Mouse (Mus musculus) frontal cortex, postnatal 14 days (tissue): ENCODE data around the gene Rsph14.
"Not testable (repeated sequence)": the region's sequence is repeated elsewhere in the genome, so short reads cannot be mapped to it uniquely, and the experiment has no call there.

Source experiments
- DNase-seq, 2 experiments: peaks; one replicate each; pipeline ENCODE4 v3.0.0; 2022; ENCODE audit warnings: low spot score in 2 of 2

Gene Rsph14

DNA sequence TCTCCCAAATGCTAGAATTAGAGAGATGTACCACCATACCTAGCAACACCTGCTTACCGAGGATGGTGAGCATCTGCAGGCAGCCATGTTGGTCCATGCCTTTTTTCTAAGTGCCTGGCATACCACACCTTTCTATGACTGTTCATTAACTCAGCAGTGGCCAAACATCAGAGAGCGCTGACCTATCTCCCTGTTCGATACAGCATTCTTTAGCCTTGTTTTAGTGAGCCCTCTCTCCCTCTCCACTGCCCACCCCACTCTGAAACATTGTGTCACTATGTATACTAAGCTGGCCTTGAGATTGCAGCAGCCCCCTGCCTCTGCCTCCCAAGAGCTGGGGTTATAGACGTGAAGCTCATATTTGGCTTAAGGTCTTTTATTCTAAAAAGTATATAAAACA lies 21.3 kb upstream of the Rsph14 start:
- no peak for DNase-seq

- DNase-seq: no peak
These were observed 20.5 kb upstream of the Rsph14 start for GRCm38 (mm10) chr10:75052902-75053301.

- no peak for DNase-seq
These were observed 19.1 kb upstream of the Rsph14 start for GRCm38 (mm10) chr10:75051364-75052074.

DNA sequence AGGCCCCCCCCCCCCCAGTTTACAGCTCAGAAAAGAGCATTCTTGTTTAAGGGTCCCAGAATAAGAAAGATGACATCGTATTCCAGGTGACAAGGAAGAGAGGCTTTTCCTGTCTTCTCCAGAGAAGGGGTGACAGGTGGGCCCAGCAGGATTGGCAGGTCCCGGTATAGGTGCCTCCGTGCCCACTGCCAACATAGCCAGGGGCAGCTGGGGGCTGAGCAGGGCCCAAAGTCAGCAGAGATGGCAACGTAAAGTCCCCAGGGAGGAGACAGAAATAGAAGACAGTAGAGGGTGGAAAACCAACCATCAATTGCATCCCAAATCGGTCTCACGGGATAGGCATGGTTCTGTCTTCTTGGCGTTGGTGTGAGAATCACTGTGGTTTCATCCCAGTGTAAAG lies 16.3 kb upstream of the Rsph14 start:
- no peak for DNase-seq

- DNase-seq: no peak
These were observed 13.4 kb upstream of the Rsph14 start for GRCm38 (mm10) chr10:75045831-75046230.

DNA sequence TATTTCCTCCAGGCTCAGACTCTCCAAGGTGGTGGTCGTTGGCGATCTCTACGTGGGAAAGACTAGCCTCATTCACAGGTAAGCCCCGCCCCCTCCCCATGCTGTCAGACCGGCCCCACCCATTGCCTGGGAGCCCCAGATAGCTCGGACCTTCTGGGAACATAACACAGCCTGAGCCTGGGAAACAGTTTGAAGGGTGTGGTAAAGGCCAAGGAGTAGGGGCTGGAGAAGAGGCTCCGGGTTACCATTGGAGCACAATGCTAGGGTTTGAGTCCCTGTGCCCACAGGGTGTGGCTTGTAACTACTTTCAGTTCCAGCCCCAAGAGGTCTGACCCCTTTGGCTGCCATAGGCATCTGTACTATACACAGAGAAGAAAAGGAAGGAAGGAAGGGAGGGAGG lies 12.1 kb upstream of the Rsph14 start:
- DNase-seq: no peak

DNA sequence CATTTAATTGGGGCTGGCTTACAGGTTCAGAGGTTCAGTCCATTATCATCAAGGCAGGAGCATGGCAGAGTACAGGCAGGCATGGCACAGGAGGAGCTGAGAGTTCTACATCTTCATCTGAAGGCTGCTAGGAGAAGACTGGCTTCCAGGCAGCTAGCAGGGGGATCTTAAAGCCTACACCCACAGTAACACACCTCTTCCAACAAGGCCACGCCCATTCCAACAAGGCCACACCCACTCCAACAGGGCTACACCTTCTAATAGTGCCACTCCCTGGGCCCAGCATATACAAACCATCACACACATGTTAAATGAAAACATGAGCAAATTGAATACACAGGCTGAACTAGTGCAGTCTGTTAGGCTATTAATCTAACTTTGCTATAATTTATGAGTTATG lies 9.7 kb upstream of the Rsph14 start:
- not testable (repeated sequence) for DNase-seq

DNA sequence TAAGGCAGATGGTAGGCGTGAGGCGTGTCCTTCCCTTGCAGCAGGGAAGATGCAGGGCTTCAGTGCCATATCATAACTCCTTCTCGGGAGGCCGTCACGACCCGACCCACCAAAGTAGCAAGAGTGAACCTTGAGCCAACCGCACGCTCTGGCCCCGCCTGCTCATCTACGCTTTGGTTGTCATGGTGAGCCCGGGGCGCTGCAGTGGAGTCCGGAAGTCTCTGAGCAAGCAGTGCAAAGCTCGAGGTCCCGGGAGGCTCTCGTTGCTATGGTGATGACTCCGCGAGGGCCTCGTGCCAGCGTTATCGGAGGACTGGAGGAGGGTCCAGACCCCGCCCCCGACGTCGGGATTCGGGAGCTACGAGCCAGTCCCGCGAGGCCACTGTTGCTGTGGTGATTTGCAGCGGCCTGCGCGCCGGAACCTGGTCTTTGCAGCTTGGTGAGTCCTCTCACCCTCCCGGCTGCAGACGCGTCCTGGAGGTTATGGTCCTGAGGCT lies 4.5 kb upstream of the Rsph14 start, which contains the start of gene Rab36:
Gene Rab36, plus strand, starts transcription at position 176 of the 497 bp plus-strand sequence.
- DNase-seq: peak; percentile 92 to 96

DNA sequence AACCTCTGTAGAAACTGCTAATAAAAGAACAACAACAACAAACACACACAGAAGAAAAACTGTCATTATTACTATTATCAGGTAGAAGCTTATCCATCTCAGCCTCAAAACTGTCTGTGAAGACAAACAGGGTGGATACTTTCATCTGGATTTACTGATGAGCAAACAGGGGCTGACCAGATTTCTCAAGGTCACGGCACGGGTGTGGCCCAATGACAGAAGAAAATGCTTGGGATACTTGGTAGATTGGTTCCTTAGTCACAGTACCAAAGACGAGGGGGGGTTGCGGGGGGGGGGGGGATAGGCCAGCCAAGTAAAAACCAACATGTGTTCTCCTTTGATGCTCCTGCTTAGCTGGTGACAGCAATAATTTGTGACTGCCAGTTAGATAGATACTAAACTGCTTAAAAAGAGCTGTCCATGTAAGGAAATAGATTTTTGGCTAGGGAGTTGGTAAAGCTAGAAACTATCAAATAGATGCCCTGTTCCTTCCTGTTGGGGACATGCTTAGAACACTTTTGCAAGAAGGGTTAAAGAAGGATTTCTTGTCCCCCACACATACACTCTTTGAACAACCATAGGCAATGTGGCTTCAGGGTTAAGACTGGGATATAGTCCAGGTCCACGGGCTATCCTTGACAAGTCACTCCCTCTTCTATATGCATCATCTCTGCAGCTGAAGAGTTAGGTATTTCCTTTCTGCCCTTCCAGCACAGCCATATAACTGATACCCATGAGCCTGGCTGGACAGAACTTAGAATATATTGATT lies 856 bp downstream of the Rsph14 start:
- DNase-seq: no peak

DNA sequence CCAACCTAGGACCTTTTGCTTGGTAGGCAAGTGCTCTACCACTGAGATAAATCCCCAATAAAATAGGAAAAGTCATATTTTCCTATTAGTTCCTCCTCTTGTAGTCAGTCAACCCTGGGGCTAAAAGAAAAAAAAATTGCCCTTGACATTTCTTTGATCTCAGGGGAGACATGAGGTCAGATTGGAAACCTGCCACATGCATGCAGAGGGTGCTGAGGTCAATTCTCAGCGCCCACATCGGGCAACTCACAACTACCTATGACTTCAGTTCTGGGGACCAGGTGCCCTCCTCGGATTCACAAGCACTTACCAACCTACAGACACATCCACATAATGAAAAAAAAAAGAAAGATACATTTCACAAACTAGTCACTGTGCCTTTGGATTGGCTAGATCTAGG lies 2.2 kb downstream of the Rsph14 start:
- no peak for DNase-seq

GRCm38 (mm10) chr10:75029677-75030076 lies 2.7 kb downstream of the Rsph14 start:
- no peak for DNase-seq

DNA sequence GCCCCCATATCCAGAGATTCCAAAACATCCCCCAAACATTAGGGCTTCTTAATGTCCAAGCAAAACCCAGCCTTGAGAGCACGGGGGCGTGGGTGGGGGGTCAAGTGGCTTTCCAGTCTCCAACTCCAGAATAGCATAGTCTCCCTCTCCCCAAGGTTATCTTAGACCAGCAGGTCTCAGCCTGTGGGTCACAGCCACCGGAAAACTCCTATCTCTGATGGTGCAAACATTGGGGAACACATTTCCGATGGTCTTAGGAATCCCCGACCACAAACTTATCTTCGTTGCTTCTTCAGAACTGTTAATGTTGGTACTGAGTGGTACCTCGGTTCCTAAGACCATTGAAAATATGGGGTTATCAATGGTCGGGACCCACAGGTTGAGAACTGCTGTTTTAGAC lies 3.6 kb downstream of the Rsph14 start:
- DNase-seq: no peak

DNA sequence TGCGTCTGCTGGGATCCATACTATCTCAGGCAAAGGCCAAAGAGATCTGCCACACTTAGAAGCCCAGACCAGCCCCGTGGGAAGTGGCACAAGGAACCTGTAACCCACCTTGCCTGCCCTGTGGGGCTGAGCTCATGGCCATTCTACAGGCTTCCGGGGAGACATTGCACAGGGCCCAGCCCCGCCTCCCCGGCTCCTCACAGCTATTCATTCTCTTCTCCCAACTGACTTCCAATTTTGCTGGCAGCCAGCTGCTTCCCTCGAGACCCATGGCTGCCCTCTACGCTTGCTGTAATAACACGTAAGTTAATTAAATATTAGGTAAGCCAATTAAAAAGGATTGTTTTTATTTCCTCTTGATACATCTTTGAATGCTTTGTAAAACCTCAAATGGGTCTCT lies 5.9 kb downstream of the Rsph14 start:
- DNase-seq: no peak

GRCm38 (mm10) chr10:75021138-75021537 lies 11.2 kb downstream of the Rsph14 start:
- peak; percentile 59 to 84 for DNase-seq

- DNase-seq: no peak
These were observed 12.1 kb downstream of the Rsph14 start for GRCm38 (mm10) chr10:75020271-75020670.

GRCm38 (mm10) chr10:75016481-75016880 lies 15.9 kb downstream of the Rsph14 start:
- DNase-seq: no peak

DNA sequence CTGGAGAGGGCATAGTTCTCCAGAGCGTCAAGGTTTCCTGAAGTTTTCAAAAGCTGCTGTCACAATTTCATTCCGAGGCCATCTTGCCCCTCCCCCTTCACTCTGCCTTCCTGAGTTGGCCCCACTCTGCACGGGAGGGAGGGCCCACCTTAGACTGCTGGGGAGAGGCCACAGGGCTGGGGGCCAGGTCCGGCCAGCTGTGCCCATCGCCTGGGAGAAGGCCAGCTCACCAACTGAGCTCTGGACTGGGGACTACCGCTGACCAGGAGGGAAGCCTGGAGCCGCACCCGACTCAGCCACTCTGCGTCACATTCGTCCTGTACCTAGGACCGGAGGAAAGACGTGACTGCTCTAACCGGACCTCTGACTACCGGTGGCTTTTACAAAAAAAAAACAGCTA lies 16.9 kb downstream of the Rsph14 start:
- DNase-seq: no peak

DNA sequence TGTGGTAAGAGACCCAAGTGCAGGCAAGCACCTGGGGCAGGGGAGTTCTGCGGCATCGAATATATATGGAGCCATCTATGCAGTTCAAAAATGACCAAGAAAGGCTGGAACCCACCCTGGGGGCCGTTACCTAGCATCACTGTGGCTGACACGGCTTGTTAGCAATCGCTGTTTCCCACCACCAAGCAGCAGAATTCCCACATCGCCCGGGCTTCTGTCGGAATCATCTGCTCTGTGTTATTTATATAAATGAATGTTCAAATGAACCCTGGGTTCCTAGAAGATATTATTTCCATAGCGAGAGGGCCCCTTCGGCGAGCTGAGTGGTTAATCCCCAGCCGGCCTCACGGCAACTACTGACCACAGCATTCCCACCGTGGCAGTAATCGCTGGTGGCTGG lies 21.7 kb downstream of the Rsph14 start:
- no peak for DNase-seq

DNA sequence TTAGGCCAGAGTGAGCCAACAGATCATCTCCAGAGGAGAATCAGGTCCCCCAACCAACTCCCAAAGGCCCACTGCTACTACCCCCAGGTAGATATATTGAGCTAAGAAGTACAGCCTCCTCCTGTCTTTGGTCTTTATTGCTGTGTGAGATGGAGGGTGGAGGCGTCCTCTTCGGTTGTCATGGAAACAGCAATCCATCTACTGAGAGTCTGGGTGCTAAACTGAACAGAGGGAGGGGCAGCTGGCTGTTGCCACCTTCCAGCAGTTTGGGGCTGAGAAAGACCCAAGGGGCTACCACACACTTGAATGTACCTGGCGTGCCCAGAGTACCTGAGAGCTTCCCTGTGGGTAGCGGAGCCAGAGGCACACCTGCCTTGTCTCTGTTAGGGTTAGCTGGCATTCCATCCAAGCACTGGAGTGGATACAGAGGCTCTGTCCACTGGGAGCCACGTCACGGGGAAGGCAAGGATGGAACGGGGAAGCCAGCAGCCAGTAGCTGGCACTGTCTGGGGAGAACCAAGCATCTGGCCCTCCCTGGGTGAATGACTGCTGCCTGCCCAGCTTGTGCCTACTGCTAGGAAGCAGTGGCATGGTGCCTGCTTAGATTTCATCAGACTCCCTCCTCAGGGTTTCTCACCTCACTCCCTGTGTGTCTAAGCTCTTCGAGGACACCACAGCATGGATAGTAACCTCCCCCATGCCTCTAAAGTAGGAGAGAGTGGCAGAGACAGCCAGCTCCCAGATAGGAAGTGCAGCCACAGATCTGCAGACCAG lies 25.3 kb downstream of the Rsph14 start:
- peak; percentile 46 to 69 for DNase-seq

GRCm38 (mm10) chr10:75004067-75004466 lies 28.3 kb downstream of the Rsph14 start:
- DNase-seq: no peak

DNA sequence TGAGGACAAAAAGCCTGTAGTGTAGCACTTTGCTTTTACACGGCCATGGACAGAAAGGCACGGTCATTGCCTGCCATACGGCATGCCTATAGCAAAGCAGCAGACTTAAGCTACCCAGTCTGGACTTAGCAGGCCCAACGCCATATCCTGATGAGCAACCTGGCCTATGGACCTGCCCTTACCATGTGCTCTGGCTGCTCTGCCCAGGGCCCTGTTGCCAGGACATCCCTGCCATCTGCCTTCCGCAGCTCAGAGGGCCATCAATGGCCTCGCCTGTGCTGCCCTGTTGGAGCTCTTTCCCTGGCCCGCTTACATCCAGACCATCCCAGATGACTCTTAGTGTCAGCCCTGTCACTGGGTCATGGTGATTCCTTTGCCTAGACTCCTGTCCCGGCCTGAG lies 31.0 kb downstream of the Rsph14 start:
- DNase-seq: no peak

GRCm38 (mm10) chr10:74995377-74995776 lies 37.0 kb downstream of the Rsph14 start:
- DNase-seq: peak in 1 of 2 experiments; percentile 55
